Mouse (Mus musculus) megakaryocyte, adult 5-6 weeks (primary cell): ENCODE data around the gene Kpna4. TPM values are rescaled to one million over a fixed set of nuclear protein-coding genes. Genes with fewer than 3 reads are reported as not detected.
A peak's percentile ranks its signal among the peaks of the same experiment; 100 is the strongest.
"Not testable (repeated sequence)": the region's sequence is repeated elsewhere in the genome, so short reads cannot be mapped to it uniquely, and the experiment has no call there.

Source experiments
- ATAC-seq: 2 replicates; pipeline ENCODE4 v1.8.0; 2016; ENCODE audit warnings: mild to moderate bottlenecking, inconsistent platforms; ENCODE audit not compliant: poor library complexity, severe bottlenecking
- total RNA-seq, 2 experiments: library from RNA; stranded (forward) in 1 of 2; stranded (reverse) in 1 of 2; fragments of 153-499, 151-499 nt in 1 of 2; fragments of 221-1000, 200-1000 nt in 1 of 2; gene quantifications; 2 replicates each; pipeline versions ENCODE4 v1.2.3 to v1.2.4; 2015 to 2017

Kpna4 gene
- total RNA-seq, 2 experiments from 2014 or later: 49.2 to 67.4 TPM

DNA sequence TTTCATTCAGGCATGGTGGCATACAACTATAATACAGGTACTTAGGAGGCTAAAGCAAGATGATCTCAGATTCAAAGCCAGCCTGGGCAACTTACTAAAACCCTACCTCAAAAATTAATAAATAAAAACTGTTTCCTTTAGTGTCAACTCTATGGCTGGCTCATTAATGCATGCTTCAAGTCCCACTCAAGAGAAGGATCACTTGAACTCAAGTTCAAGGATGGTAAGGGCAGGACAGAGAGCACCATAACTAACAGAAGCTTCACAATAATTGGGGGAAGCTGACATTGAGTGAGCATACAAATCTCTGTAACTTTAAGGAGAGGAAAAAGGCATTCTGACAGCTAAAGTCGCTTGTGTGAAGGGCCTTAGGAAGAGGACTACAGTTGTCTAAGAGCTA is 13.0 kb downstream of the Kpna4 start:
- ATAC-seq: no peak

DNA sequence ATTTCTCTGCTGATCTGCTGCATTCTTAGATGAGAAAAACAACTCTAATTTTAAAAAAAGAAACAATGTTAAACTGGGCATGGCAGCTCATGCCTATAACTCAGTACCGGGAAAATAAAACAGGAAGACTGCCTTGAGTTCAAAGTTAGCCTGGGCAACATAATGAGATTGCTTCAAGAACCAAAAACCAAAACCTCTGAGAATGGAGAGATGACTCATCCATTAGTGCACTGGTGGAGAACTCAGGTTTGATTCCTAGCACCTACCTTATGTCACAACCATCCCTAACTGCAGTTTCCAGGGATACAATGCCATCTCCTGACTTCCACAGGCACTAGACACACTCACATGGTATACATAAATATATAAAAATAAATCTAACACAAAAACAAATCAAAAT is 17.8 kb downstream of the Kpna4 start:
- ATAC-seq: no peak

DNA sequence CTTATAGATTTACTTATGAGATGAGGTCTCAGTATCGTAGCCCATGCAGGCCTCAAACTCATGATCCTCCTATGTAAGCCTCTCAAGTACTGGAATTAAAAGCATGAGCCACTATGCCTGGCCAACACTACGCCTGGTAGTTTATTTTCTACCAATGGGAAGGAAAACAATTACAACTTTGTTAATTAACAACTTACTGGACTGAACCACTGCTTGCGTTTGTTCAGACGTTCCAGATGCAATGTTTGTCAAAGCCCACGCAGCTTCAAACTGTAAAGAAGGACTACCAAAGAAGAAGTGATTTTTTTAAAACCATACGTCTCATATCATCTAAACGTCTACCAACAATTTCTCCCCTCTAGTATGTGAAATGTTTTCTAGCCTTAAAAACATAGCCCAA is 32.5 kb downstream of the Kpna4 start:
- ATAC-seq: no peak

DNA sequence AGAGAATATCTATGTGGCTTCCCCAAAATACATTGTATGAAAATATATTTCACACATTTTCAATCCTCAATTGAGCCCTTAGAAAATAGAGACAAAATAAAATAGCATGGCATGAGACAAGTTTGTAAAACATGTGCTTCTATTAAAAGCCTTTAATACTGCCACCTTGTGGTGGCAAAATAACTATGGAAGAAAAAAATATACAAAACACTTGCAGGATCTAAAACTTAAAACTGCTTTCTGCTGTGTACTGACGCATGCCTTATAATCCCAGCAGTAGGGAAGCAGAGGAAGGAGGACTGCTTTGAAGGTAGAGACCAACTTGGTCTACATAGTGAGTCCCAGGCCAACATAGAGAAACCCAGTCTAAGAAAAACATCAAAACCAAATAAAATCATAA is 62.9 kb downstream of the Kpna4 start:
- 0 out of 2 replicates have a peak, but pooled peaks have one; percentile 38 for ATAC-seq

DNA sequence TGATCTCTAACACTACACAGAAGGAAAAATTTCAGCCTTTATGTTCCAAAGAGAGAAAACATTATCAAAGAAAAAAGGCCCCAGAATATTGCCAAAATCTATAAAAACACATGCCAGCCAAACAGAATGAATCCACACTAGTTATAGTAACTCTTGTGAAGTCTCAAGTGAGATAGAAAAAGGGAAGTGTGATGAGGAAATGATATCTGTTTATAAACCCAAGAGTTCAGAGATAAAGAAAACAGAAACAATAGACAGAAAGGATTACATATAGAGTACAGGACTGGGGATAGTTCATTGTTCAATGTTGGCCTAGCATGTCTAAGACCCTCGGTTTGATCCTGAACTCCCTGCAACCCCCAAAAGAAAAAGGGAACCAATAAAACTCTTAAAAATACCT is 64.1 kb downstream of the Kpna4 start:
- peak; percentile 74 for ATAC-seq

DNA sequence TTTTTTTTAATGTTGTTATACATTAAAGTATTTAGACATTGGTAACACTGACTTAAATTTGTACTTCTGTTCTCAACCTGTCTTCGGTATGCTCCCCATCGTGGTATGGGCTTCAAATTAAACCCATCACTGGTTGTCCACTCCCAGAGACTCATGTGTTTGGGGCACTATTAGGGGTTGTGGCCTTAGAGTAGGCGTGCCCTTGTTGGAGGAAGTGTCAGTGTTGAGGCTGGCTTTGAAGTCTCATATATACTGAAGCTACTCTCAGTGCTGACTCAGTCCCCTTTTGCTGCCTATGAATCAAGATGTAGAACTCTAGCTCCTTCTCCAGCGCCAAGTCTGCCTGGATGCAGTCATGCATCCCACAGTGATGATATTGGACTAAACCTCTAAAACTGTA is 66.2 kb downstream of the Kpna4 start:
- no peak for ATAC-seq

DNA sequence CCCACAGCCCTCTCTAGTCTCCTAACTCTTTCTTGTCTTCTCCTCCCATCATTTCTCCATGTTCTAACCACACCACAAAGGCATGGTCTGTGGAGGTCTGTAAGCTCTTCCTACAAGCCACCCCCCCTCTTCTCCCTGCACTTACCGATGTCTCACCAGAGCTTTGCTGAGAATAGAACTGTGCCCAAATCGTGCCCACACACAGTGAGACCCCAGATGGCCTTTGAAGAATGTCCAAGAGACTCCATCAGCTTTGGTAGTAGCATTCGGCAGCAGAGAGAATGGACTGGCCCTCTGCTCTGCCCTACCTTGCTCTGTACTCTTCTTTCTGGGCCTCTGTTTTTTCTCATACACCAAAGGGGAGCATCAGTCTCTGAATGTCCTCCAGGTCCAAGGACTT is 71.0 kb downstream of the Kpna4 start:
- no peak for ATAC-seq

DNA sequence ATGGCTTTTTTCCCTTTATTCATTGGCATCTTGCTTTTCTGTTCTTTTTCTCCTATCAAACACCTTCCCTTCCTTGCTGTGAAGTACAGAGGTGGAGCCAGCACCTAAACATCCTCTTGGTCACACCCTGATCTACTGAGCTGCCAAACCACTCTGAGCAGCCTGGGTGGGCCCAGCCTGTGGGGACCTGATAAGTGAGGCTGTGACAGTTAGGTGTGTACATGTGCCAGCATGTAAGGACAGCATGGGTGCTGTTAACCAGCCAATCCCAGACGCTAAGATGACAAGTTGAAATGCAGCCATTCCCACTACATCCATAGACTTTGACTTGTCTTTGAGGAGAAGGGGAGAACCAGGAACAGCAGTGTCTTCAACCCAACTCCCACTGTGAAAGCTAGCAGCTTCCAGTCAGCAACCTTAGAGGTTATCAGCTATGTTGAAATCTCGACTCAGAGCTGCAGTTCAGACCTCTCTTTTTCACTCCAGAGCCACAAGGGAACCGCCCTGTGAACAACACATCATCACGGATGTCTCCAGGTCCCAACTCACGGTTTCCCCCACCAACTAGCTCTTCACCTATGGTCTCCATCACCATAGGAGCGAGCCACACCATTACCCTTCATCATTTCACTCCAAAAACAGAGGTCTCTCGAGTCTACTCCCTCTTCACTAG is 72.0 kb downstream of the Kpna4 start:
- peak; percentile 59 for ATAC-seq

DNA sequence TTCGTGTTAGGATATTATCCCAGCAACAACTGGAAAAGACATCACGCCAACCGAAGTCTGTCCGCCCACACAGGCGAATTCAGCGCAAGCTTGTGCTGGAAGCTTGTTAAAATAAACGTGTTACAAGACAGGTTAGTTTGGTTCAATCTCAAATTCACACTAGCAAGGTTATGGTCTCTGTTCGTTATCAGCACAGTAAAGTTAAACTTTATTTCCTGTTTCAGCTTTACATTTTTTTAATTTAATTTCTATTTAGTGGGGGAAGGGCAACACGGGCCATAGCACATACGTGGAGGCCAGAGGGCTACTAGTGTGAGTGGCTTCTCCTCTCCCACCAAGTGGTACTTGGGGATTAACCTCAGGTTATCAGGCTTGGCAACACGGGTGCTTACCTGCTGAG is 75.0 kb downstream of the Kpna4 start:
- no peak for ATAC-seq

DNA sequence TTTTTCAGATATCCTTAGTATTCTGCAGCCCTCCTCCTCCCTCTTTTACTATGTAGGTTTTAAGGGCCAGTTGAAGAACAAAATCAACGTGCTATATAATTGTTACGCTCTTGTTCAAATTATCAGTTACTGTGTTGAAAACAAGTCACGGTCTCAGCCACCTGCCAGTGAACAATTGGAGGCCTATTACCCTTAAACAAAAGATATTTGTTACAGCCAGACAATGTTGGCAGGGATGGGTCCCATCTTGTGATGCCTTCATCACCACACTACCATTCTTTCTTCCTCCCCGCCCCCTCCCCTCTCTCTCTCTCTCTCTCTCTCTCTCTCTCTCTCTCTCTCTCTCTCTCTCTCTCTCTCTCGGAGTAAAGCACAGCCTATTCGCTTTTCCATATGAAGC is 77.9 kb downstream of the Kpna4 start:
- ATAC-seq: no peak

DNA sequence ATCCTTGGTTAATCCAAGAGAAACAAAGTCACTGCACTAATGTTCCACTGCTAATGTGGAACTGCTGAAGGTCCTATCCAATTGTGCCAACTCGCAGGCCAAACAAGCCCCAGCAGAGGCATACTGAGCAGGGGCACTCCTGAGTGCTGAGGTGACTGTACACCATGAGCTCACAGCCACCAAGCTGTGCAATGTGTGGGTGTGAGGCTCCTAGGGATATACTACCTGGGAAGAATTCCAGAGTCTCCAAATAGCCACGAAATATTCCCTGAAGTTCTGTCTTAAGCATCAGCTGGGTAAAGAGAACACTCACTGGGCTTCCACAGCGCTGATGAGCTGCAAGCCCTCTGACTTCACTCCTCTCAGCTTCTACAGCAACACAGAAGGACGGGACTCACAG is 79.2 kb downstream of the Kpna4 start:
- ATAC-seq: no peak

DNA sequence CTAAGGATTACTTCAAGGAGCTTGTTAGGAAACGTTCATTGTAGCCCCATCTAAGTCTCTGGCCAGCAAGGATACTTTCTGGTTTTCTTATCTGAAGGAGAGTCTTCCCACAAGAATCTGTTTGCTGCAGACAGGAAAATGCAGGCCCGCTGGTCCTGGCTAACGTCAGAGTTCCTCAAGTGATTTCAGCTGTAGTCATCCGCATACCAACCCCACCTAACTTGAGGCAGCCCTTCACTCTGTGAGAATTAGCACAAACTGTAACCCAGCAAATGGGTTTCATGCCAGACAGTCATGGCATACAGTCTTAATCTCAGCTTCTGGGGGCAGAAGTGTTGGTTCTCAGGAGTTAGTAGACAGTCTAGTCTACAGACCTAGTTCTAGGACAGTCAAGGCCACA is 80.4 kb downstream of the Kpna4 start:
- no peak for ATAC-seq

DNA sequence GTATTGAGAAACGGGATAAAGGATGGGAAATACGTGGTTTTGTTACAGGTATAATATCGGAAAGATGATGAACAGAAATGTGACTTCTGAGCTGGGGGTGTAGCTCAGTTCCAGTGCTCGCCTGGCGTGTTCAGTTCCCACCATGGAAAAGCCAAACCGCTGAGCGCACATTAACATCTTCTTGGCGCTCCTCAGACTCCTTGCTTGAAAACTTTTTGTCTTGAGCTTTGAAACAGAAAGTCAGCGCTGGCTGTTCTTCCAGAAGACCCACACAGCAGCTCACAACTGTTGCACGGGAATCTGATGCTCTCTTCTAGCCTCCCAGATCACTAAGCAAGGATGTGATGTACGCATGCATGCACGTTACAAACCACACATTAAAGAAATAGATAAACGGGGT is 81.2 kb downstream of the Kpna4 start:
- no peak for ATAC-seq

DNA sequence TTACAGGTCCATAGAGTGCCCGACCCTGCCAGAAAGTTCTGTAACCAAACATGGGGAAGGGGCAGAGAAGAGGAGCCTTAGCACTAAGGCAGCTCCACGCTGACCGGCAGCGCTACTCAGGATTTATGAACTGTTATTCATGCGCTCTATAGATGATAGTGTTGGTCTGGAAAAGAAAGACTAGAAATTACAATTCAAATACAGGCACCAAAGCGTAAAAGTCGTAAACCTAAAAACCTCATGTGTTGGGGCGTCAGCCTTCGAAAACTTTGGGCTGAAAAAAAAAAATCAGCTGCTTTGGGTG is 81.6 kb downstream of the Kpna4 start:
- peak; percentile 10 for ATAC-seq

DNA sequence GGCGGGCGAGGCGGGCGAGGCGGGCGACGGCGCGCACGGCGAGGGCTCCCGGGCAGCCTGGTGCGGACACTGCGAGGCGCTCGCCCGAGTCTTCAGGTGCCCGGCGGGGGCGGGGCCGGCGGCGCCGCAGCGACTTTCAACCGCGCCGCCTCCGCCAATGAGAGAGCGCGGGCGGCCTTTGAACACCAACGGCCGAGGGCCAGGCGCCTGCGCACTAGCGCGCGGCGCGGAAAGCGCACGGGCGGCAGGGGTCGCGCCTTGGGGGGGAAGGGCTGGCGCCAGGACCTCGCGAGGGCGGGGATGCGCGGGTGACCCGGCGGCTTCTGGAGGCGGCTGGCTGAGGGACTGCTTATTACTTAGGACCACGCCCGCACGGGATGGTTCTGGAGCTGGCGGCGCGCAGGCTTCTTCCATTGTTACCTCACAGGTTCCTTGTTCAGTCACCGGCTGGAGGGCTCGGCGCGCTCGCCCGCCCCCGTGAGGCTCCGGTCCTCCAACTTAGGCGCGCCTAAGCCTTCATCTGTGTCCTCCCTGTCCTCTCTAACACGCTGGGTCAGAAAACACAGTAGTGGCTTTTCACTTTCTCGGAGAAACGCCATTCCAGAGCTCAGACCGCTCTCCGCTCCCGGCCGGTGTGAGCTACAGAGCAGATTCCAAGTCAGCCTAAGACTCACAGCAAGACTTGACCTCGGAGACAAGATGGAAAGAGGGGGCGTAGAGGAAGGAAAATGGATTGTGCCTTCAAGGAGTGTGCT is 82.1 kb downstream of the Kpna4 start, which contains the start of gene Trim59:
Gene Trim59, minus strand, starts transcription at position 111 of the 755 bp plus-strand sequence.
- peak; percentile 83 for ATAC-seq

DNA sequence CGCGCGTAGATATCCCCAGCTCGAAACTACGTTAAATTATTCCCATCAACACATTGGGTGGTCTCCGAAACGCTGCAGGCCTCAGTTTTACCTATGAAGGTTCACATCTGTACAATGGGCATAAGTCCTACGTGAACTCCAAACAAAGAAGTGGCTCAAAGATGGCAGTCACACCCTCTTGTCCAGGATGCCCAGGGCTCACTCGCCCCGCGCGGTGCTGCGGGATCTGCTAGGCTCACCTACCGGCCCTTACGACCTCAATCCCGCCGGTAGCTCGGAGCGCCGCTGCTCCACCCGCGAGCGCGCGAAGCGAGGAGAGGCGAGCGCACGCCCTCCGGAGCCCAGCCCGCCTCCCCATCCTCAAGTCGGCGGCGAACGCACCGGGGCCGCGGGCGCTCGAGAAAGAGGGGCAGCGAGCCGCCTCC is 82.7 kb downstream of the Kpna4 start:
- ATAC-seq: peak; percentile 41

DNA sequence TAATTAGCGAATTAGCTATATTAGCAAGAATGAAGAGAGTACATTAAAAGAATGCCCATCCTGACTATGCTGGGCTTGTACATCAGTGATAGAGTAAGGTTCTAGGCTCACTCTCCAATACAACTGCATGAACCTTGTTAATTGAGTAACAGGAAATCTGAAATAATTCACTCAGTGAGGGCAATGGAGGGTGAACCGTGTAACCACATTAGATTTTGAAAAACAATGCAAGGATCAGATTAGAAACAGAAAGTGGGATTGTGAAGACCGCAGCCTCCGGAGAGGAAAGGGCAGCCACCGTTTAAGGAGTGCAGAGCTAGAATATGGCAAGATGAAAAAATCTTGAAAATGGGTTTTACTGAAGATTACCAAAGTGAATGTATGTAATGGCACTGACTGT is 85.6 kb downstream of the Kpna4 start:
- ATAC-seq: 0 out of 2 replicates have a peak, but pooled peaks have one; percentile 10

DNA sequence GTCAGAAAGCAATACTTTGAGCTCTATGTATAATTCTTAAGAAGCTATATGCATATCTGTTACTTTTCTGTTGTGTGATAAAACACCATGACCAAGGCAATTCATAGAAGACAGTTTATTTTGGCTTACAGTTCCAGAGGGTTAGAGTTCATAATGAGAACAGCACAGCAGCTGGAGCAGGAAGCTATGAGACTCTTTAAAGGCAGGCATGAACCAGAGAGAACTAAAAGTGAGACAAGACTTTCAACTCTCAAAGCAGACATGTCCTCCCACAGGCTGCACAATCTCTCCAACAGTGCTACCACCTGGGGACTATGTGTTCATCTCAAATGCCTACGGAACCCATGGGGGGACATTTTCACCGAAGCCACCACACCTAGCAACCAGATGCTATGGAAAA is 86.8 kb downstream of the Kpna4 start:
- no peak for ATAC-seq

DNA sequence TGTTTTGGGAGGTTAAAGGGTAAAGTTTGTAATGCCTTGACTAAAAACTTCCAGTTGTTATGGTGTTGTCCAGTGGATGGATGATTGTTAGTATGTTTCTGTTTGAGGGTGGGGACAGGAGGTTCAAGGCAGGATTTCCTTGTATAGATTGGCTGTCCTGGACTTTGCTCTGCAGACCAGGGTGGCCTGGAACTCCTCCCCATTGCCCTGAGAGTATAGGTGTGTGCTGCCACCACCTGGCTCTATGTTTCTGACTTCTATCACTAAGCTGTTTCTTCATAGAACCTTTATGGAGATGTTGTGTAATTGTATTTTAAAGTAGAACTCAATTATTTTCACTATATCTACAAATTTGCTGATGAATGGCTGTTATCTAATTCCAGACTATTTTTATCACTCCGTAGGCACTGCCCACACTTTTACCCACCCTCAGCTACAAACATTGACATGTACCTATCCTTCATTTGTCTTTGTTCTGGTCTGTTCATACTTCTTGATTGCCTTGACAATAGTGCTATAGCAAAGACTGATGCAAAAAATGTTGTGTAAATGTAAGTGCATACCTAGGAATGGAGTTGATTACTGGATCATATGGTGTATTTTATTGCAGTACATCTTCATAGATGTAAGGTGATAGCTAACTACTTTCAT is 100.7 kb downstream of the Kpna4 start:
- ATAC-seq: no peak

DNA sequence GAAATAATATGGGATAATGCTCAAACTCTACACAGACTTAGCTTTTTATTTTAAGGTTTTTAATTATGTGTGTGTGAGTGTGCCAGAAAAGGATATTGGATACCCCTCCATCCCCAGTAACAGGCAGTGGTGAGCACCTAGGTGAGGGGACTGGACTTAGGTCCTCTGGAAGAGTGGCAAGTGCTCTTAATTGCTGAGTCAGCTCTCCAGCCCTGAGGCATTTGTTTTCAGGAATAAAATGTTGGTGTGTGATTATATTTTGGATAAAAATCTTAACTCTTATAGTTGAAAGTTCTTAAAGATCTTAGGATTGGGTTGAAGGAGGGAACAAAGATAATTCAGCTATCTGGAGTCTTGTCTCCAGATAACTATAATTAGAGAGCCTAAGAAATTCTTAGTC is 106.1 kb downstream of the Kpna4 start:
- ATAC-seq: no peak

DNA sequence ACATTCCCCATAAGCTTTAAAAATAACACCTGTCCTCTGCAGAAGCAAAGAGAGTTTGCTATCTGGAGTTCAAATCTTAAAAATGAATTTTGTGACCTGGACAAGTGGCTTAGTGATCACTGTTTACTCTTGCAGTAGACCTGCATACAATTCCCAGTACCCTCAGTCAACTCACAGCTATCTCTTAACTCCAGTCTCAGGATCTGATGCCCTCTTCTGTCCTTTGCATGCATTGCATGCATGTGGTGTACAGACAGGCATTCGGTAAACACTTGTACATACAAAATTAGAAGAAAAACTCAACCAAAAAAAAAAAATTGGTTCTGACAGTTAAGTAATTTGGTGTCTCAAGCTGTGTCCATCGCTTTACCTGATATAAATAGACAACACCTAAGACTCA is 106.6 kb downstream of the Kpna4 start:
- ATAC-seq: peak; percentile 73

DNA sequence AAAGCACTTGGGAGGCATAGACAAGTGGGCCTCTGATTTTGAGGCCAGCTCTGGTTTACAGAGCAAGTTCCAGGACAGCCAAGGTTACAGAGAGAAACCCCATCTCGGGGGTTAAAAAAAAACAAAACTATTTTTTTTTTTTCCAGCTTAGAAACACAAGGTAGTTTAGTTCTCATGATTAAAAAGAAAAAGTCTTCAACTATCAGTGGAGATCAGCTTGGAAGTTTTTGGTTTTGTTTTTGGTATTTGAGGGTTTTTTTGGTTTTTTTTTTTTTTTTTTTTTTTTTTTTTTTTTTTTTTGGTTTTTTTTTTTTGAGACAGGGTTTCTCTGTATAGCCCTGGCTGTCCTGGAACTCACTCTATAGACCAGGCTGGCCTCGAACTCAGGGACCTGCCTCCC is 108.3 kb downstream of the Kpna4 start:
- ATAC-seq: not testable (repeated sequence)
